Mouse (Mus musculus) kidney, embryonic 14.5 days (tissue): Measurements from ENCODE around the gene Tmem123. TPM values are rescaled to one million over a fixed set of nuclear protein-coding genes. Genes with fewer than 3 reads are reported as not detected.

ENCODE experiments used
- ATAC-seq: fragments of 200-750 bp; cut with Nextera tagmentation; 2 replicates; pipeline ENCODE4 v1.8.0; 2017; ENCODE audit warnings: moderate number of reproducible peaks, mild to moderate bottlenecking, moderate TSS enrichment, moderate library complexity; ENCODE audit not compliant: low FRiP score, low TSS enrichment
- H3K27ac ChIP-seq: fragments of 300-500 bp; sonication (generic); 2 replicates; pipeline ENCODE4 v1.5.1; 2014; ENCODE audit warnings: low read depth, mild to moderate bottlenecking, low read length, moderate library complexity, mixed read lengths
- H3K27me3 ChIP-seq: fragments of 300-500 bp; sonication (generic); 2 replicates; pipeline ENCODE4 v1.6.1; 2014; ENCODE audit warnings: mild to moderate bottlenecking, low read length; ENCODE audit not compliant: control insufficient read depth, insufficient read depth
- H3K36me3 ChIP-seq: fragments of 300-500 bp; sonication (generic); 2 replicates; pipeline ENCODE4 v1.6.1; 2014; ENCODE audit warnings: low read length, mixed read lengths; ENCODE audit not compliant: control insufficient read depth, insufficient read depth
- H3K4me1 ChIP-seq: fragments of 300-500 bp; sonication (generic); 2 replicates; pipeline ENCODE4 v1.6.1; 2014; ENCODE audit warnings: low read length, mixed read lengths; ENCODE audit not compliant: control insufficient read depth, insufficient read depth
- H3K4me2 ChIP-seq: fragments of 300-500 bp; sonication (generic); replicated peaks from 2 replicates; pipeline ENCODE4 v1.6.1; 2014; ENCODE audit warnings: low read depth, mild to moderate bottlenecking, low read length
- H3K4me3 ChIP-seq: fragments of 300-500 bp; sonication (generic); 2 replicates; pipeline ENCODE4 v1.5.1; 2014; ENCODE audit warnings: mild to moderate bottlenecking, low read length
- H3K9ac ChIP-seq: fragments of 300-500 bp; sonication (generic); 2 replicates; pipeline ENCODE4 v1.6.1; 2014; ENCODE audit warnings: low read depth, mild to moderate bottlenecking, low read length, moderate library complexity
- H3K9me3 ChIP-seq: fragments of 300-500 bp; sonication (generic); 2 replicates; pipeline ENCODE4 v1.6.1; 2016; ENCODE audit warnings: low read length; ENCODE audit not compliant: control insufficient read depth
- WGBS: fragments of 180-500 bp; shearing (Covaris S2); extraction: QIAGEN DNeasy Blood & Tissue Kit; methylation state at CpG from one replicate; pipeline ENCODE4 v1.1.7; 2014; 5-methylcytosine and 5-hydroxymethylcytosine counted together
- polyA plus RNA-seq: library from polyadenylated mRNA; unstranded; fragments of >200 nt; fragmentation: Nextera tagmentation; extraction: Ambion mirVana; gene quantifications from 2 replicates; pipeline ENCODE4 v1.2.1, GENCODE M21; 2014

Gene Tmem123
- polyA plus RNA-seq, 1 experiment from 2014 or later, result 114 TPM

GRCm38 (mm10) chr9:7755889-7756423 lies 7.9 kb upstream of the Tmem123 start:
- no peak overlapping the region for H3K4me2 ChIP-seq
- no peak overlapping the region for H3K9ac ChIP-seq
- H3K36me3 ChIP-seq, result no peaks in the 10 kb centered on the region
- H3K27ac ChIP-seq, result no peak overlapping the region
- no peaks in the 10 kb centered on the region for H3K27me3 ChIP-seq
- H3K4me3 ChIP-seq, result no peak overlapping the region
- 89% methylated on average over 2 of the region's 2 CpGs for WGBS
- peaks cover 4% of the 10 kb centered on the region; the same call in 1 of the 2 replicates for H3K9me3 ChIP-seq
- H3K4me1 ChIP-seq, result no peaks in the 10 kb centered on the region
- ATAC-seq, result no peak

- 43% methylated on average over 17 of the region's 17 CpGs for WGBS
- Histone ChIP-seq H3K4me1 (peaks cover 5% of the 10 kb centered on the region; the same call in 1 of the 2 replicates), H3K4me2 (no peak overlapping the region), H3K36me3 (no peaks in the 10 kb centered on the region), H3K9me3 (peaks cover 4% of the 10 kb centered on the region; the same call in 1 of the 2 replicates), H3K9ac (no peak overlapping the region), H3K27me3 (no peaks in the 10 kb centered on the region), H3K27ac (no peak overlapping the region), H3K4me3 (no peak overlapping the region)
- no peak for ATAC-seq
Measured at GRCm38 (mm10) chr9:7761906-7762455, 1.9 kb upstream of the Tmem123 start.

GRCm38 (mm10) chr9:7762741-7763140 lies 1.1 kb upstream of the Tmem123 start:
- no peaks in the 10 kb centered on the region for H3K36me3 ChIP-seq
- H3K9me3 ChIP-seq, result peaks cover 4% of the 10 kb centered on the region; the same call in 1 of the 2 replicates
- no peaks in the 10 kb centered on the region for H3K27me3 ChIP-seq
- no peak overlapping the region for H3K27ac ChIP-seq
- H3K4me1 ChIP-seq, result peaks cover 9% of the 10 kb centered on the region; the same call in 1 of the 2 replicates
- no peak overlapping the region for H3K4me3 ChIP-seq
- H3K9ac ChIP-seq, result no peak overlapping the region
- ATAC-seq, result no peak
- 83% methylated on average over 3 of the region's 3 CpGs for WGBS
- no peak overlapping the region for H3K4me2 ChIP-seq

GRCm38 (mm10) chr9:7764463-7764871 lies 626 bp downstream of the Tmem123 start:
- WGBS, result 0% methylated on average over 14 of the region's 14 CpGs
- H3K27me3 ChIP-seq, result no peaks in the 10 kb centered on the region
- peak overlapping the region; percentile 4; the same call in 1 of the 2 replicates for H3K27ac ChIP-seq
- ATAC-seq, result peak; percentile 42; the same call in 1 of the 2 replicates
- H3K36me3 ChIP-seq, result peaks cover 8% of the 10 kb centered on the region; the same call in 1 of the 2 replicates
- H3K4me3 ChIP-seq, result peak overlapping the region; percentile 71
- peak overlapping the region; percentile 79 for H3K9ac ChIP-seq
- H3K9me3 ChIP-seq, result no peaks in the 10 kb centered on the region
- peaks cover 9% of the 10 kb centered on the region; the same call in 1 of the 2 replicates for H3K4me1 ChIP-seq
- peak overlapping the region; percentile 71 for H3K4me2 ChIP-seq

GRCm38 (mm10) chr9:7765236-7765635 lies 1.4 kb downstream of the Tmem123 start:
- 63% methylated on average over 3 of the region's 3 CpGs for WGBS
- peak overlapping the region; percentile 71 for H3K4me3 ChIP-seq
- peaks cover 12% of the 10 kb centered on the region; the same call in 1 of the 2 replicates for H3K36me3 ChIP-seq
- peak overlapping the region; percentile 71 for H3K4me2 ChIP-seq
- H3K27ac ChIP-seq, result no peak overlapping the region
- H3K9ac ChIP-seq, result no peak overlapping the region; the same call in 1 of the 2 replicates
- H3K27me3 ChIP-seq, result no peaks in the 10 kb centered on the region
- H3K9me3 ChIP-seq, result no peaks in the 10 kb centered on the region
- ATAC-seq, result no peak
- H3K4me1 ChIP-seq, result peaks cover 9% of the 10 kb centered on the region; the same call in 1 of the 2 replicates

- 77% methylated on average over 3 of the region's 3 CpGs for WGBS
- no peak overlapping the region for H3K27ac ChIP-seq
Measured at GRCm38 (mm10) chr9:7766582-7766981, 2.7 kb downstream of the Tmem123 start.

GRCm38 (mm10) chr9:7767526-7767925 lies 3.7 kb downstream of the Tmem123 start:
- Histone ChIP-seq H3K4me2 (no peak overlapping the region), H3K4me3 (no peak overlapping the region), H3K9ac (no peak overlapping the region), H3K4me1 (peaks cover 9% of the 10 kb centered on the region; the same call in 1 of the 2 replicates), H3K36me3 (peaks cover 23% of the 10 kb centered on the region), H3K9me3 (no peaks in the 10 kb centered on the region), H3K27ac (no peak overlapping the region), H3K27me3 (no peaks in the 10 kb centered on the region)
- WGBS, result 52% methylated on average over 2 of the region's 2 CpGs
- no peak for ATAC-seq

More at GRCm38 (mm10) chr9:7766582-7766981, 2.7 kb downstream of the Tmem123 start:
- Histone ChIP-seq H3K4me1 (peaks cover 9% of the 10 kb centered on the region; the same call in 1 of the 2 replicates), H3K27me3 (no peaks in the 10 kb centered on the region), H3K36me3 (peaks cover 17% of the 10 kb centered on the region; the same call in 1 of the 2 replicates), H3K4me2 (no peak overlapping the region), H3K4me3 (no peak overlapping the region), H3K9me3 (no peaks in the 10 kb centered on the region), H3K9ac (no peak overlapping the region)
- ATAC-seq, result no peak

- ATAC-seq, result no peak
- peaks cover 26% of the 10 kb centered on the region for H3K36me3 ChIP-seq
- WGBS, result 75% methylated on average over 4 of the region's 4 CpGs
- no peak overlapping the region for H3K27ac ChIP-seq
- no peak overlapping the region for H3K4me2 ChIP-seq
- no peaks in the 10 kb centered on the region for H3K27me3 ChIP-seq
- H3K9ac ChIP-seq, result no peak overlapping the region
- H3K9me3 ChIP-seq, result no peaks in the 10 kb centered on the region
- H3K4me1 ChIP-seq, result peaks cover 9% of the 10 kb centered on the region; the same call in 1 of the 2 replicates
- H3K4me3 ChIP-seq, result no peak overlapping the region
Measured at GRCm38 (mm10) chr9:7769081-7769480, 5.2 kb downstream of the Tmem123 start.

GRCm38 (mm10) chr9:7769491-7769890 lies 5.7 kb downstream of the Tmem123 start:
- Histone ChIP-seq H3K4me3 (no peak overlapping the region), H3K9me3 (no peaks in the 10 kb centered on the region), H3K27ac (no peak overlapping the region), H3K9ac (no peak overlapping the region), H3K4me2 (no peak overlapping the region), H3K27me3 (no peaks in the 10 kb centered on the region), H3K4me1 (peaks cover 9% of the 10 kb centered on the region; the same call in 1 of the 2 replicates), H3K36me3 (peaks cover 26% of the 10 kb centered on the region)
- 84% methylated on average over 5 of the region's 5 CpGs for WGBS
- ATAC-seq, result no peak
